Mouse (Mus musculus): ENCODE measurements around the gene Tbx10. TPM values are rescaled to one million over a fixed set of nuclear protein-coding genes. Genes with fewer than 3 reads are reported as not detected.

The Tbx10 gene
- polyA plus RNA-seq, 1 experiment from 2014 or later: 0.32 TPM

Other genes starting within 250 kb of the Tbx10 start
- 54.4 and 57.5 TPM in 2 replicates for gene Kmt5b, start 225.3 kb upstream of the Tbx10 start, polyA plus RNA-seq (2015; fragmentation: Nextera tagmentation; extraction: Ambion mirVana)
- 52.9 TPM in 2 replicates for gene Chka, start 141.0 kb upstream of the Tbx10 start, polyA plus RNA-seq (2015; fragmentation: Nextera tagmentation; extraction: Ambion mirVana)
- 15.0 and 15.8 TPM in 2 replicates for gene Tcirg1, start 85.6 kb upstream of the Tbx10 start, polyA plus RNA-seq (2015; fragmentation: Nextera tagmentation; extraction: Ambion mirVana)
- 261 and 264 TPM in 2 replicates for gene Ndufs8, start 80.0 kb upstream of the Tbx10 start, polyA plus RNA-seq (2015; fragmentation: Nextera tagmentation; extraction: Ambion mirVana)
- 1.9 and 2.1 TPM in 2 replicates for gene Aldh3b1, start 62.9 kb upstream of the Tbx10 start, polyA plus RNA-seq (2015; fragmentation: Nextera tagmentation; extraction: Ambion mirVana)
- gene Unc93b1, start 57.6 kb upstream of the Tbx10 start, polyA plus RNA-seq (2015; fragmentation: Nextera tagmentation; extraction: Ambion mirVana): 10.1 and 13.2 TPM in 2 replicates
- gene Aldh3b3, start 34.1 kb upstream of the Tbx10 start, polyA plus RNA-seq (2015; fragmentation: Nextera tagmentation; extraction: Ambion mirVana): not detected in 2 replicates
- 0.22 and 0.32 TPM in 2 replicates for gene Aldh3b2, start 20.4 kb upstream of the Tbx10 start, polyA plus RNA-seq (2015; fragmentation: Nextera tagmentation; extraction: Ambion mirVana)
- 2.3 TPM in 2 replicates for gene Acy3, start 6.2 kb upstream of the Tbx10 start, polyA plus RNA-seq (2015; fragmentation: Nextera tagmentation; extraction: Ambion mirVana)
- gene Nudt8, start 7.8 kb downstream of the Tbx10 start, polyA plus RNA-seq (2015; fragmentation: Nextera tagmentation; extraction: Ambion mirVana): 22.3 and 27.5 TPM in 2 replicates
- gene Gm49405, start 7.9 kb downstream of the Tbx10 start, polyA plus RNA-seq (2015; fragmentation: Nextera tagmentation; extraction: Ambion mirVana): 5.2 and 5.3 TPM in 2 replicates
- 6.5 and 7.8 TPM in 2 replicates for gene Doc2g, start 10.6 kb downstream of the Tbx10 start, polyA plus RNA-seq (2015; fragmentation: Nextera tagmentation; extraction: Ambion mirVana)
- 220 and 241 TPM in 2 replicates for gene Ndufv1, start 20.1 kb downstream of the Tbx10 start, polyA plus RNA-seq (2015; fragmentation: Nextera tagmentation; extraction: Ambion mirVana)
- gene Gstp1, start 45.2 kb downstream of the Tbx10 start, polyA plus RNA-seq (2015; fragmentation: Nextera tagmentation; extraction: Ambion mirVana): 418 and 433 TPM in 2 replicates
- 1.4 and 4.4 TPM in 2 replicates for gene Gstp2, start 53.3 kb downstream of the Tbx10 start, polyA plus RNA-seq (2015; fragmentation: Nextera tagmentation; extraction: Ambion mirVana)
- gene Gstp3, start 66.8 kb downstream of the Tbx10 start, polyA plus RNA-seq (2015; fragmentation: Nextera tagmentation; extraction: Ambion mirVana): not detected in 2 replicates
- gene Cabp2, start 88.8 kb downstream of the Tbx10 start, polyA plus RNA-seq (2015; fragmentation: Nextera tagmentation; extraction: Ambion mirVana): not detected in 2 replicates
- gene Cdk2ap2, start 104.4 kb downstream of the Tbx10 start, polyA plus RNA-seq (2015; fragmentation: Nextera tagmentation; extraction: Ambion mirVana): 79.8 and 81.0 TPM in 2 replicates
- 43.3 and 48.5 TPM in 2 replicates for gene Pitpnm1, start 107.2 kb downstream of the Tbx10 start, polyA plus RNA-seq (2015; fragmentation: Nextera tagmentation; extraction: Ambion mirVana)
- 90.3 and 91.7 TPM in 2 replicates for gene Aip, start 133.1 kb downstream of the Tbx10 start, polyA plus RNA-seq (2015; fragmentation: Nextera tagmentation; extraction: Ambion mirVana)
- gene Gpr152, start 147.0 kb downstream of the Tbx10 start, polyA plus RNA-seq (2015; fragmentation: Nextera tagmentation; extraction: Ambion mirVana): not detected in 2 replicates
- gene Cabp4, start 151.3 kb downstream of the Tbx10 start, polyA plus RNA-seq (2015; fragmentation: Nextera tagmentation; extraction: Ambion mirVana): 0.29 and 0.30 TPM in 2 replicates
- 128 and 130 TPM in 2 replicates for gene Coro1b, start 155.9 kb downstream of the Tbx10 start, polyA plus RNA-seq (2015; fragmentation: Nextera tagmentation; extraction: Ambion mirVana)
- gene Ptprcap, start 160.9 kb downstream of the Tbx10 start, polyA plus RNA-seq (2015; fragmentation: Nextera tagmentation; extraction: Ambion mirVana): 0.47 and 0.66 TPM in 2 replicates
- gene Rps6kb2, start 170.6 kb downstream of the Tbx10 start, polyA plus RNA-seq (2015; fragmentation: Nextera tagmentation; extraction: Ambion mirVana): 61.6 and 64.3 TPM in 2 replicates
- 5.1 and 5.6 TPM in 2 replicates for gene Carns1, start 182.7 kb downstream of the Tbx10 start, polyA plus RNA-seq (2015; fragmentation: Nextera tagmentation; extraction: Ambion mirVana)
- gene Tbc1d10c, start 198.5 kb downstream of the Tbx10 start, polyA plus RNA-seq (2015; fragmentation: Nextera tagmentation; extraction: Ambion mirVana): 0.88 and 1.1 TPM in 2 replicates
- gene Ppp1ca, start 199.3 kb downstream of the Tbx10 start, polyA plus RNA-seq (2015; fragmentation: Nextera tagmentation; extraction: Ambion mirVana): 609 and 611 TPM in 2 replicates
- gene Rad9a, start 208.9 kb downstream of the Tbx10 start, polyA plus RNA-seq (2015; fragmentation: Nextera tagmentation; extraction: Ambion mirVana): 20.4 and 24.6 TPM in 2 replicates
- gene Clcf1, start 221.5 kb downstream of the Tbx10 start, polyA plus RNA-seq (2015; fragmentation: Nextera tagmentation; extraction: Ambion mirVana): 0.58 and 1.0 TPM in 2 replicates
- gene AC109138.7, start 221.6 kb downstream of the Tbx10 start, polyA plus RNA-seq (2015; fragmentation: Nextera tagmentation; extraction: Ambion mirVana): not detected in 2 replicates
- 19.7 and 20.2 TPM in 2 replicates for gene Pold4, start 239.1 kb downstream of the Tbx10 start, polyA plus RNA-seq (2015; fragmentation: Nextera tagmentation; extraction: Ambion mirVana)

Data from hindbrain, embryonic 13.5 days (tissue).